Mouse (Mus musculus): ENCODE results near the gene Hs3st3b1. TPM values are rescaled to one million over a fixed set of nuclear protein-coding genes. Genes with fewer than 3 reads are reported as not detected.

Gene Hs3st3b1
- polyA plus RNA-seq, 1 experiment from 2014 or later: 41.7 TPM

- no peak overlapping the region for H3K9ac ChIP-seq (ENCODE audit: low read depth, low read length)
- H3K36me3 ChIP-seq (ENCODE audit: control insufficient read depth, insufficient read depth, low read length): no peaks in the 10 kb centered on the region
- ATAC-seq (replicated peaks; ENCODE audit: low FRiP score) (no peak), DNase-seq (ENCODE audit: low spot score) (no peak)
- no peak overlapping the region for H3K27ac ChIP-seq (ENCODE audit: low read depth, low read length)
- H3K4me2 ChIP-seq: no peak overlapping the region
- H3K27me3 ChIP-seq (replicated peaks; ENCODE audit: control insufficient read depth, insufficient read depth, low read length): no peaks in the 10 kb centered on the region; the same call in 1 of the 2 replicates
- no peaks in the 10 kb centered on the region for H3K9me3 ChIP-seq (ENCODE audit: control insufficient read depth, low read length)
- no peak overlapping the region for H3K4me3 ChIP-seq (ENCODE audit: low read depth, low read length)
- WGBS: 74% methylated on average over 8 of the region's 8 CpGs
- no peaks in the 10 kb centered on the region for H3K4me1 ChIP-seq (replicated peaks; ENCODE audit: control insufficient read depth, insufficient read depth, low read length)
Observed at GRCm38 (mm10) chr11:63942177-63942576, 20.1 kb upstream of the Hs3st3b1 start.

GRCm38 (mm10) chr11:63936641-63937040, 14.6 kb upstream of the Hs3st3b1 start:
- H3K27me3 ChIP-seq (replicated peaks; ENCODE audit: control insufficient read depth, insufficient read depth, low read length): no peaks in the 10 kb centered on the region; the same call in 1 of the 2 replicates
- H3K4me3 ChIP-seq (ENCODE audit: low read depth, low read length): no peak overlapping the region
- no peak overlapping the region for H3K27ac ChIP-seq (ENCODE audit: low read depth, low read length)
- H3K9ac ChIP-seq (ENCODE audit: low read depth, low read length): no peak overlapping the region
- ATAC-seq (replicated peaks; ENCODE audit: low FRiP score) (no peak), DNase-seq (ENCODE audit: low spot score) (no peak)
- no peaks in the 10 kb centered on the region for H3K4me1 ChIP-seq (replicated peaks; ENCODE audit: control insufficient read depth, insufficient read depth, low read length)
- WGBS: 53% methylated on average over 3 of the region's 3 CpGs
- no peaks in the 10 kb centered on the region for H3K9me3 ChIP-seq (ENCODE audit: control insufficient read depth, low read length)
- no peak overlapping the region for H3K4me2 ChIP-seq
- no peaks in the 10 kb centered on the region for H3K36me3 ChIP-seq (ENCODE audit: control insufficient read depth, insufficient read depth, low read length)

- no peak for DNase-seq (ENCODE audit: low spot score)
- Histone ChIP-seq H3K4me1 (replicated peaks; ENCODE audit: control insufficient read depth, insufficient read depth, low read length) (peaks cover 9% of the 10 kb centered on the region), H3K27ac (ENCODE audit: low read depth, low read length) (no peak overlapping the region), H3K4me2 (no peak overlapping the region), H3K36me3 (ENCODE audit: control insufficient read depth, insufficient read depth, low read length) (no peaks in the 10 kb centered on the region), H3K27me3 (replicated peaks; ENCODE audit: control insufficient read depth, insufficient read depth, low read length) (peaks cover 43% of the 10 kb centered on the region), H3K9ac (ENCODE audit: low read depth, low read length) (no peak overlapping the region), H3K4me3 (ENCODE audit: low read depth, low read length) (no peak overlapping the region), H3K9me3 (ENCODE audit: control insufficient read depth, low read length) (no peaks in the 10 kb centered on the region)
- ATAC-seq (replicated peaks; ENCODE audit: low FRiP score): no peak
- 66% methylated on average over 6 of the region's 6 CpGs for WGBS
Observed at GRCm38 (mm10) chr11:63926901-63927300, 4.8 kb upstream of the Hs3st3b1 start.

GRCm38 (mm10) chr11:63925161-63925582, 3.1 kb upstream of the Hs3st3b1 start:
- ATAC-seq (replicated peaks; ENCODE audit: low FRiP score) (0 out of 2 replicates have a peak, but pooled peaks have one; percentile 31), DNase-seq (ENCODE audit: low spot score) (peak; percentile 84)
- H3K27me3 ChIP-seq (replicated peaks; ENCODE audit: control insufficient read depth, insufficient read depth, low read length): peaks cover 61% of the 10 kb centered on the region
- H3K4me1 ChIP-seq (replicated peaks; ENCODE audit: control insufficient read depth, insufficient read depth, low read length): peaks cover 9% of the 10 kb centered on the region
- no peak overlapping the region; the same call in 1 of the 2 replicates for H3K9ac ChIP-seq (ENCODE audit: low read depth, low read length)
- H3K4me3 ChIP-seq (ENCODE audit: low read depth, low read length): peak overlapping the region; percentile 28
- peak overlapping the region; percentile 76 for H3K4me2 ChIP-seq
- H3K27ac ChIP-seq (ENCODE audit: low read depth, low read length): no peak overlapping the region
- WGBS: under 1% methylated on average over 31 of the region's 31 CpGs
- H3K9me3 ChIP-seq (ENCODE audit: control insufficient read depth, low read length): no peaks in the 10 kb centered on the region
- H3K36me3 ChIP-seq (ENCODE audit: control insufficient read depth, insufficient read depth, low read length): no peaks in the 10 kb centered on the region

- Histone ChIP-seq H3K4me2 (peak overlapping the region; percentile 76), H3K36me3 (ENCODE audit: control insufficient read depth, insufficient read depth, low read length) (no peaks in the 10 kb centered on the region), H3K27ac (ENCODE audit: low read depth, low read length) (no peak overlapping the region), H3K9ac (ENCODE audit: low read depth, low read length) (no peak overlapping the region), H3K4me1 (replicated peaks; ENCODE audit: control insufficient read depth, insufficient read depth, low read length) (peaks cover 9% of the 10 kb centered on the region), H3K27me3 (replicated peaks; ENCODE audit: control insufficient read depth, insufficient read depth, low read length) (peaks cover 68% of the 10 kb centered on the region), H3K9me3 (ENCODE audit: control insufficient read depth, low read length) (no peaks in the 10 kb centered on the region), H3K4me3 (ENCODE audit: low read depth, low read length) (peak overlapping the region; percentile 28; the same call in 1 of the 2 replicates)
- ATAC-seq (replicated peaks; ENCODE audit: low FRiP score) (no peak), DNase-seq (ENCODE audit: low spot score) (no peak)
- WGBS: 5% methylated on average over 26 of the region's 26 CpGs
Observed at GRCm38 (mm10) chr11:63924286-63924930, 2.3 kb upstream of the Hs3st3b1 start.

- H3K9me3 ChIP-seq (ENCODE audit: control insufficient read depth, low read length): no peaks in the 10 kb centered on the region
- 2% methylated on average over 29 of the region's 29 CpGs for WGBS
- DNase-seq (ENCODE audit: low spot score): peak; percentile 52
- peak overlapping the region; percentile 72 for H3K4me3 ChIP-seq (ENCODE audit: low read depth, low read length)
- H3K36me3 ChIP-seq (ENCODE audit: control insufficient read depth, insufficient read depth, low read length): no peaks in the 10 kb centered on the region
- H3K4me2 ChIP-seq: peak overlapping the region; percentile 76
- no peak overlapping the region for H3K9ac ChIP-seq (ENCODE audit: low read depth, low read length)
- peaks cover 78% of the 10 kb centered on the region for H3K27me3 ChIP-seq (replicated peaks; ENCODE audit: control insufficient read depth, insufficient read depth, low read length)
- H3K27ac ChIP-seq (ENCODE audit: low read depth, low read length): no peak overlapping the region; the same call in 1 of the 2 replicates
- H3K4me1 ChIP-seq (replicated peaks; ENCODE audit: control insufficient read depth, insufficient read depth, low read length): peaks cover 9% of the 10 kb centered on the region
- ATAC-seq (replicated peaks; ENCODE audit: low FRiP score): no peak
Observed at GRCm38 (mm10) chr11:63923386-63923785, 1.3 kb upstream of the Hs3st3b1 start.

- H3K36me3 ChIP-seq (ENCODE audit: control insufficient read depth, insufficient read depth, low read length): no peaks in the 10 kb centered on the region
- peak overlapping the region; percentile 89 for H3K27ac ChIP-seq (ENCODE audit: low read depth, low read length)
- H3K4me3 ChIP-seq (ENCODE audit: low read depth, low read length): peak overlapping the region; percentile 72
- no peaks in the 10 kb centered on the region for H3K9me3 ChIP-seq (ENCODE audit: control insufficient read depth, low read length)
- peak overlapping the region; percentile 76 for H3K4me2 ChIP-seq
- H3K27me3 ChIP-seq (replicated peaks; ENCODE audit: control insufficient read depth, insufficient read depth, low read length): peaks cover 92% of the 10 kb centered on the region
- peaks cover 9% of the 10 kb centered on the region for H3K4me1 ChIP-seq (replicated peaks; ENCODE audit: control insufficient read depth, insufficient read depth, low read length)
- no peak for ATAC-seq (replicated peaks; ENCODE audit: low FRiP score)
- WGBS: under 1% methylated on average over 70 of the region's 80 CpGs
- peak overlapping the region; percentile 78 for H3K9ac ChIP-seq (ENCODE audit: low read depth, low read length)
- peak; percentile 59 for DNase-seq (ENCODE audit: low spot score)
Observed at GRCm38 (mm10) chr11:63921044-63921951, 792 bp downstream of the Hs3st3b1 start.

- Histone ChIP-seq H3K36me3 (ENCODE audit: control insufficient read depth, insufficient read depth, low read length) (no peaks in the 10 kb centered on the region), H3K4me2 (peak overlapping the region; percentile 76), H3K9ac (ENCODE audit: low read depth, low read length) (peak overlapping the region; percentile 78), H3K27ac (ENCODE audit: low read depth, low read length) (peak overlapping the region; percentile 89), H3K27me3 (replicated peaks; ENCODE audit: control insufficient read depth, insufficient read depth, low read length) (peaks cover 85% of the 10 kb centered on the region), H3K4me1 (replicated peaks; ENCODE audit: control insufficient read depth, insufficient read depth, low read length) (peaks cover 9% of the 10 kb centered on the region), H3K9me3 (ENCODE audit: control insufficient read depth, low read length) (no peaks in the 10 kb centered on the region), H3K4me3 (ENCODE audit: low read depth, low read length) (peak overlapping the region; percentile 72)
- DNase-seq (ENCODE audit: low spot score): peak; percentile 72
- WGBS: under 1% methylated on average over 33 of the region's 33 CpGs
- ATAC-seq (replicated peaks; ENCODE audit: low FRiP score): no peak
Observed at GRCm38 (mm10) chr11:63920531-63920930, 1.6 kb downstream of the Hs3st3b1 start.

Measured in liver, embryonic 11.5 days (tissue).